Mouse (Mus musculus) stomach, embryonic 16.5 days (tissue): ENCODE results near the gene Cfap97d1. TPM values are rescaled to one million over a fixed set of nuclear protein-coding genes. Genes with fewer than 3 reads are reported as not detected.

Experiments
- ATAC-seq: fragments of 200-750 bp; cut with Nextera tagmentation; 2 replicates; pipeline ENCODE4 v1.8.0; 2017; ENCODE audit warnings: moderate number of reproducible peaks, moderate TSS enrichment; ENCODE audit not compliant: insufficient read depth, low FRiP score
- H3K27ac ChIP-seq: fragments of 300-500 bp; sonication (generic); 2 replicates; pipeline ENCODE4 v1.5.1; 2014; ENCODE audit warnings: low read length
- H3K27me3 ChIP-seq: fragments of 300-500 bp; sonication (generic); 2 replicates; pipeline ENCODE4 v1.6.1; 2014; ENCODE audit warnings: low read length, control low read depth, mixed read lengths; ENCODE audit not compliant: control insufficient read depth, insufficient read depth
- H3K36me3 ChIP-seq: fragments of 300-500 bp; sonication (generic); 2 replicates; pipeline ENCODE4 v1.6.1; 2014; ENCODE audit warnings: low read length; ENCODE audit not compliant: control insufficient read depth, insufficient read depth
- H3K4me1 ChIP-seq: fragments of 300-500 bp; sonication (generic); 2 replicates; pipeline ENCODE4 v1.6.1; 2014; ENCODE audit warnings: low read length, control low read depth, mixed read lengths; ENCODE audit not compliant: control insufficient read depth, insufficient read depth
- H3K4me2 ChIP-seq: fragments of 300-500 bp; sonication (generic); 2 replicates; pipeline ENCODE4 v1.6.1; 2014; ENCODE audit warnings: low read depth, low read length, mixed read lengths
- H3K4me3 ChIP-seq: fragments of 300-500 bp; sonication (generic); replicated peaks from 2 replicates; pipeline ENCODE4 v1.5.1; 2014; ENCODE audit warnings: mild to moderate bottlenecking, low read length
- H3K9ac ChIP-seq: fragments of 300-500 bp; sonication (generic); 2 replicates; pipeline ENCODE4 v1.6.1; 2014; ENCODE audit warnings: low read length
- H3K9me3 ChIP-seq: fragments of 300-500 bp; sonication (generic); replicated peaks from 2 replicates; pipeline ENCODE4 v1.6.1; 2016; ENCODE audit warnings: low read length, control low read depth; ENCODE audit not compliant: control insufficient read depth
- WGBS: fragments of 180-500 bp; shearing (Covaris S2); extraction: QIAGEN DNeasy Blood & Tissue Kit; methylation state at CpG from one replicate; pipeline ENCODE4 v1.1.7; 2014; 5-methylcytosine and 5-hydroxymethylcytosine counted together
- polyA plus RNA-seq: library from polyadenylated mRNA; unstranded; fragments of >200 nt; fragmentation: Nextera tagmentation; extraction: Ambion mirVana; gene quantifications from 2 replicates; pipeline ENCODE4 v1.2.1, GENCODE M21; 2015

The Cfap97d1 gene
- polyA plus RNA-seq, 1 experiment from 2014 or later, result not detected

GRCm38 (mm10) chr11:102031149-102031548 lies 47.1 kb downstream of the Cfap97d1 start:
- no peak for ATAC-seq
- Histone ChIP-seq H3K27me3 (no peaks in the 10 kb centered on the region), H3K27ac (no peak overlapping the region), H3K4me2 (no peak overlapping the region), H3K9ac (no peak overlapping the region), H3K36me3 (no peaks in the 10 kb centered on the region), H3K4me1 (0 out of 2 replicates have a peak, but pooled peaks cover 1% of the 10 kb centered on the region), H3K4me3 (no peak overlapping the region), H3K9me3 (no peaks in the 10 kb centered on the region)
- 82% methylated on average over 7 of the region's 7 CpGs for WGBS

- Histone ChIP-seq H3K9ac (no peak overlapping the region), H3K36me3 (no peaks in the 10 kb centered on the region), H3K4me3 (no peak overlapping the region), H3K27me3 (no peaks in the 10 kb centered on the region), H3K27ac (no peak overlapping the region), H3K4me1 (no peaks in the 10 kb centered on the region), H3K4me2 (no peak overlapping the region), H3K9me3 (no peaks in the 10 kb centered on the region)
- WGBS, result 80% methylated on average over 12 of the region's 12 CpGs
- peak; percentile 64; the same call in 1 of the 2 replicates for ATAC-seq
Measured at GRCm38 (mm10) chr11:102033055-102033591, 49.0 kb downstream of the Cfap97d1 start.

DNA sequence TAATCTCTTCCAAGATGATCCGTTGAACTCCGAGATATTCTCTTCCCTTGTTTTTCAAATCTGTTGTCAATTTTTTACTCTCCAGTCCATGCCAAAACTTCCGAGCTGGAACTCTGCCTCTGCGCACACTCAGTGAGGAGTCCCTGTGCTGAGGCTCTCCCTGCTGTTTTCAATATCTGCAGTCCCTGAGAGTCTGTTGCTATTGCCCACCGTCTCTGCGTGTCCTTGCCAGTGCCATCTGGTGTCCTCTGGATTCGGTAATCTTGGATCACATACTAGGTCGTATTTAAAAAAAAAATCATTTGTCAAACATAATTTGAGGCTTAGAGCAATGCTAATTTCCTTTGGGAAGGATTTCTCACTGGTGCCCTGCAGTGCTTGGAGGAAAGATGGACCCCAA lies 50.8 kb downstream of the Cfap97d1 start:
- no peak overlapping the region for H3K27ac ChIP-seq

DNA sequence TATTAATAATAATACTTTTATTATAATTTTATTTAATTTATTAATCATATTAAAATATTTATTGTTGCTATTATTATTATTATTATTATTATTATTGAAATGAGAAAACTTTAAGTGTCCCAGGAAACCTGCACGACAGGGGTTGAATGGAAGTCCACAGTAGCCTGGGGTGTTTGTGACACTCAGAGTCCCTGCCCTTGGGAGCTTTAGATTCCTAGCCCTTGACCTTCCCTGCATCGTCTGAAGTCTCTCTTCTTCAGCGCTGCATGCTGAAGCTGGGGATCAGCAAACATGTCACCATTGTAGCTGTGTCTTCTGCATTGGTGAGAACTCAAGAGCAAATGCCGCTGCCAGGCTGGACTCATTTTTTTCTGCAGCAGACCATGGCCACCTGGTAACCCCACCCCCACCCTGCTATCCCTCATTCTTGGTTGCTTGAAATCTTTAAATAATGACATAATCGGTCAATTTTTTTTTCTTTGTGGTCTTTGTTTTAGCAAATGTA lies 51.4 kb downstream of the Cfap97d1 start:
- 67% methylated on average over 5 of the region's 5 CpGs for WGBS
- Histone ChIP-seq H3K9ac (no peak overlapping the region), H3K27me3 (no peaks in the 10 kb centered on the region), H3K4me3 (no peak overlapping the region), H3K36me3 (no peaks in the 10 kb centered on the region), H3K4me1 (no peaks in the 10 kb centered on the region), H3K9me3 (no peaks in the 10 kb centered on the region), H3K4me2 (no peak overlapping the region), H3K27ac (no peak overlapping the region)
- ATAC-seq, result no peak

More for the DNA sequence above, 50.8 kb downstream of the Cfap97d1 start:
- 73% methylated on average over 8 of the region's 8 CpGs for WGBS
- Histone ChIP-seq H3K9me3 (no peaks in the 10 kb centered on the region), H3K27me3 (no peaks in the 10 kb centered on the region), H3K9ac (no peak overlapping the region), H3K36me3 (no peaks in the 10 kb centered on the region), H3K4me1 (no peaks in the 10 kb centered on the region), H3K4me3 (no peak overlapping the region), H3K4me2 (no peak overlapping the region)
- no peak for ATAC-seq

- no peaks in the 10 kb centered on the region for H3K27me3 ChIP-seq
- no peaks in the 10 kb centered on the region for H3K36me3 ChIP-seq
- no peak overlapping the region for H3K9ac ChIP-seq
- ATAC-seq, result no peak
- H3K4me1 ChIP-seq, result no peaks in the 10 kb centered on the region
- no peaks in the 10 kb centered on the region for H3K9me3 ChIP-seq
- WGBS, result 76% methylated on average over 7 of the region's 7 CpGs
- H3K27ac ChIP-seq, result no peak overlapping the region
- no peak overlapping the region for H3K4me3 ChIP-seq
- no peak overlapping the region for H3K4me2 ChIP-seq
Measured at GRCm38 (mm10) chr11:102036336-102036735, 52.3 kb downstream of the Cfap97d1 start.

DNA sequence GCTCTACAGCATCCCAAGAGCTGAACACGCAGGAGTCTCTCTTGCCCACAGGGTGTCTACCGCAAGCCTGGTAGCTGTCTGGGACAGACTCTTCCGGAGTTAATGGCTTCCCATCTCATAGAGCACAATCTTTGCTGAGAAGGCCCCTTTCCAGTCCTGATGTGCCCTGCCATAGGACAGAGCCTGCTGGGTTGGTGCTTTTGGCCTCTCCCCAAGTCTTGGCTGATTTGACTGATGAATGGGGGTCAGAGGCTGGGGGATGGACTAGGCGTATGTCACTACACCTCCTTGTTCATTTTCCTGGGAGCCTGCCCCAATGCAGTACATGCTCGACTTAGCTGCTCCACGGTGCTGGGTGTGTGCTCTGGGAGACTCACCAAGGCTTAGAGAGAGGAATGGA lies 53.7 kb downstream of the Cfap97d1 start:
- H3K9me3 ChIP-seq, result no peaks in the 10 kb centered on the region

DNA sequence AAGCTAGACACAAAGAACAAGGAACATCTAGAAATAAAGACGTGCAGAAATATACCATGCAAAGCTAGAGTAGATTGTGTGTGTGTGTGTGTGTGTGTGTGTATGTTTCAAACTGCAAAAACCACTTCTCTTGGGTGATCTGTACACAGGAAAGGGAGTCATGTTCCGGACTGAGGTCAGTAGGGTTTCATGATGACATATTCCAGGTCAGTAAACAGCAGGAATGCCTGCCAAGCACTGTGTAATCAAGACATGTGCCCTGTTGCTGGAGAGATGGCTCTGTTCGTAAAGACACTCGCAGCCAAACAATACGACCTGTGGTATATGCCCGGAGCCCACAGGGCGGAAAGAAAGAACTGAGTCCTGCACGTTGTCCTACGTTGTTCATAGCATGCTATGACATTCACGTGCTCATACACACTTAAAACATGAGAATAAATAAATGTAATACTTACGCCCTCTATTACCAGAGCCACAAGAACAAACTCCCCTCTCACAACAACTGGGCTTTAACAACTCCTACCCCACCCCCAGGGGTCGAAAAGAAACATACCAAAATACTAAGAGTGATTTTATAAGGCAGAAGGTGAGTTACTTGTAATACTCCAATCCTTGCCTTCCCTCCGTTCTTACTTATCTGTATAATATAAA lies 55.5 kb downstream of the Cfap97d1 start:
- Histone ChIP-seq H3K4me3 (no peak overlapping the region), H3K36me3 (no peaks in the 10 kb centered on the region), H3K9me3 (no peaks in the 10 kb centered on the region), H3K27ac (no peak overlapping the region), H3K4me2 (0 out of 2 replicates have a peak overlapping the region, but pooled peaks have one; percentile 16), H3K4me1 (no peaks in the 10 kb centered on the region), H3K27me3 (no peaks in the 10 kb centered on the region), H3K9ac (no peak overlapping the region)
- no peak for ATAC-seq
- 50% methylated on average over 13 of the region's 13 CpGs for WGBS

More for the DNA sequence above, 53.7 kb downstream of the Cfap97d1 start:
- WGBS, result 80% methylated on average over 6 of the region's 6 CpGs
- Histone ChIP-seq H3K9ac (no peak overlapping the region), H3K4me2 (no peak overlapping the region), H3K4me1 (no peaks in the 10 kb centered on the region), H3K27ac (no peak overlapping the region), H3K36me3 (no peaks in the 10 kb centered on the region), H3K4me3 (no peak overlapping the region), H3K27me3 (no peaks in the 10 kb centered on the region)
- ATAC-seq, result no peak

GRCm38 (mm10) chr11:102040138-102040524 lies 56.1 kb downstream of the Cfap97d1 start:
- H3K4me3 ChIP-seq, result no peak overlapping the region
- under 1% methylated on average over 9 of the region's 9 CpGs for WGBS
- no peaks in the 10 kb centered on the region for H3K4me1 ChIP-seq
- peak; percentile 86 for ATAC-seq
- no peak overlapping the region for H3K27ac ChIP-seq
- H3K36me3 ChIP-seq, result no peaks in the 10 kb centered on the region
- H3K9me3 ChIP-seq, result no peaks in the 10 kb centered on the region
- no peaks in the 10 kb centered on the region for H3K27me3 ChIP-seq
- H3K4me2 ChIP-seq, result 0 out of 2 replicates have a peak overlapping the region, but pooled peaks have one; percentile 16
- no peak overlapping the region for H3K9ac ChIP-seq

- no peak overlapping the region for H3K4me2 ChIP-seq
- H3K4me3 ChIP-seq, result no peak overlapping the region
- no peak overlapping the region for H3K9ac ChIP-seq
- H3K9me3 ChIP-seq, result no peaks in the 10 kb centered on the region
- WGBS, result 75% methylated on average over 4 of the region's 4 CpGs
- ATAC-seq, result no peak
- no peaks in the 10 kb centered on the region for H3K27me3 ChIP-seq
- no peaks in the 10 kb centered on the region for H3K4me1 ChIP-seq
- H3K27ac ChIP-seq, result no peak overlapping the region
- H3K36me3 ChIP-seq, result no peaks in the 10 kb centered on the region
Measured at GRCm38 (mm10) chr11:102040646-102041045, 56.6 kb downstream of the Cfap97d1 start.
